12 mouse cellular contexts compared by ENCODE assay signal in genomic region chr4:133396079-133396478, GRCm38 (mm10). TPM values are rescaled to one million over a fixed set of nuclear protein-coding genes. Genes with fewer than 3 reads are reported as not detected.
DNase-seq lines count a peak whose midpoint lies in the region; ATAC-seq lines count a peak whose summit lies in the region.
"Had no signal": no experiment of that assay in that cellular context is flagged by ENCODE, and none has a peak within 500 bp of the region (broad histone marks: within the 10 kb centered on the region; RNA-seq: fewer than 3 reads in every experiment).

No protein-coding gene starts in this region.

- H3K9ac ChIP-seq in forebrain, embryonic 11.5 days (ENCODE audit: low read length): no peak overlapping the region
- peak overlapping the region; percentile 59; the same call in 1 of the 2 replicates for H3K9ac ChIP-seq in liver, embryonic 12.5 days
- no peak overlapping the region for H3K9ac ChIP-seq in forebrain, embryonic 15.5 days (replicated peaks)
- no peak overlapping the region for H3K9ac ChIP-seq in midbrain, embryonic 13.5 days (replicated peaks)
- no peak overlapping the region for H3K9ac ChIP-seq in intestine, embryonic 16.5 days (ENCODE audit: low read depth, low read length)
- H3K9ac ChIP-seq: limb, embryonic 13.5 days had no signal

- 77% methylated on average over 2 of the region's 2 CpGs for WGBS in forebrain, embryonic 10.5 days
- WGBS in forebrain, embryonic 11.5 days: 83% methylated on average over 2 of the region's 2 CpGs
- WGBS in liver, embryonic 12.5 days (ENCODE audit: insufficient replicate concordance): 86% methylated on average over 2 of the region's 2 CpGs
- WGBS in forebrain, embryonic 15.5 days: 78% methylated on average over 2 of the region's 2 CpGs
- 85% methylated on average over 2 of the region's 2 CpGs for WGBS in midbrain, embryonic 13.5 days
- 76% methylated on average over 2 of the region's 2 CpGs for WGBS in intestine, embryonic 16.5 days

- no peak overlapping the region for H3K4me3 ChIP-seq in forebrain, embryonic 10.5 days
- no peak overlapping the region for H3K4me3 ChIP-seq in forebrain, embryonic 11.5 days (ENCODE audit: low read depth, low read length)
- no peak overlapping the region for H3K4me3 ChIP-seq in liver, embryonic 12.5 days
- H3K4me3 ChIP-seq in forebrain, embryonic 15.5 days: no peak overlapping the region
- H3K4me3 ChIP-seq in midbrain, embryonic 13.5 days (replicated peaks): no peak overlapping the region
- H3K4me3 ChIP-seq in intestine, embryonic 16.5 days (ENCODE audit: low read length): no peak overlapping the region
- H3K4me3 ChIP-seq: limb, embryonic 13.5 days had no signal

- ATAC-seq in forebrain, embryonic 11.5 days (replicated peaks; ENCODE audit: low FRiP score): no peak
- ATAC-seq in liver, embryonic 12.5 days: no peak
- ATAC-seq in forebrain, embryonic 15.5 days (replicated peaks): no peak
- ATAC-seq in midbrain, embryonic 13.5 days: peak; percentile 43; the same call in 1 of the 2 replicates
- no peak for ATAC-seq in intestine, embryonic 16.5 days
- ATAC-seq: activated CD4-positive, CD25-positive, alpha-beta regulatory T cell, adult 4 months had no signal

- H3K9me3 ChIP-seq in forebrain, embryonic 10.5 days: no peaks in the 10 kb centered on the region
- H3K9me3 ChIP-seq in forebrain, embryonic 11.5 days (ENCODE audit: control insufficient read depth, low read length): no peaks in the 10 kb centered on the region
- H3K9me3 ChIP-seq in liver, embryonic 12.5 days (replicated peaks): no peaks in the 10 kb centered on the region
- no peaks in the 10 kb centered on the region for H3K9me3 ChIP-seq in forebrain, embryonic 15.5 days
- no peaks in the 10 kb centered on the region for H3K9me3 ChIP-seq in midbrain, embryonic 13.5 days
- no peaks in the 10 kb centered on the region for H3K9me3 ChIP-seq in intestine, embryonic 16.5 days (ENCODE audit: control insufficient read depth, low read length)
- H3K9me3 ChIP-seq: limb, embryonic 13.5 days had no signal

- H3K4me2 ChIP-seq in forebrain, embryonic 11.5 days (ENCODE audit: low read depth, low read length, severe bottlenecking): no peak overlapping the region
- peak overlapping the region; percentile 61; the same call in 1 of the 2 replicates for H3K4me2 ChIP-seq in liver, embryonic 12.5 days
- no peak overlapping the region for H3K4me2 ChIP-seq in forebrain, embryonic 15.5 days (replicated peaks)
- H3K4me2 ChIP-seq in midbrain, embryonic 13.5 days (replicated peaks): no peak overlapping the region
- H3K4me2 ChIP-seq in intestine, embryonic 16.5 days (ENCODE audit: low read depth, low read length): no peak overlapping the region
- H3K4me2 ChIP-seq: limb, embryonic 13.5 days had no signal

- no peaks in the 10 kb centered on the region for H3K27me3 ChIP-seq in forebrain, embryonic 10.5 days (ENCODE audit: poor library complexity, severe bottlenecking)
- H3K27me3 ChIP-seq in forebrain, embryonic 11.5 days (ENCODE audit: control insufficient read depth, insufficient read depth, low read length): no peaks in the 10 kb centered on the region
- no peaks in the 10 kb centered on the region for H3K27me3 ChIP-seq in liver, embryonic 12.5 days (replicated peaks)
- H3K27me3 ChIP-seq in forebrain, embryonic 15.5 days: no peaks in the 10 kb centered on the region
- no peaks in the 10 kb centered on the region for H3K27me3 ChIP-seq in midbrain, embryonic 13.5 days
- H3K27me3 ChIP-seq in intestine, embryonic 16.5 days (replicated peaks; ENCODE audit: control insufficient read depth, insufficient read depth, low read length): no peaks in the 10 kb centered on the region
- H3K27me3 ChIP-seq: limb, embryonic 13.5 days had no signal

- peaks cover 67% of the 10 kb centered on the region for H3K4me1 ChIP-seq in forebrain, embryonic 10.5 days
- H3K4me1 ChIP-seq in forebrain, embryonic 11.5 days (replicated peaks; ENCODE audit: control insufficient read depth, insufficient read depth, low read length): peaks cover 6% of the 10 kb centered on the region; the same call in 1 of the 2 replicates
- H3K4me1 ChIP-seq in liver, embryonic 12.5 days: peaks cover 92% of the 10 kb centered on the region
- peaks cover 23% of the 10 kb centered on the region for H3K4me1 ChIP-seq in forebrain, embryonic 15.5 days
- H3K4me1 ChIP-seq in midbrain, embryonic 13.5 days (replicated peaks): peaks cover 41% of the 10 kb centered on the region
- peaks cover 42% of the 10 kb centered on the region for H3K4me1 ChIP-seq in intestine, embryonic 16.5 days (ENCODE audit: control insufficient read depth, insufficient read depth, low read length)

- DNase-seq in forebrain, embryonic 10.5 days (ENCODE audit: extremely low spot score, low spot score): no peak
- DNase-seq in forebrain, embryonic 11.5 days (ENCODE audit: low spot score): no peak
- DNase-seq in liver: no peak
- no peak for DNase-seq in testis, postnatal 14 days (ENCODE audit: low spot score)
- DNase-seq: heart, adult 11 months; kidney, postnatal 4 days had no signal

- H3K36me3 ChIP-seq in forebrain, embryonic 10.5 days (replicated peaks): 0 out of 2 replicates have a peak, but pooled peaks cover 2% of the 10 kb centered on the region
- H3K36me3 ChIP-seq in forebrain, embryonic 11.5 days (ENCODE audit: control insufficient read depth, insufficient read depth, low read length): no peaks in the 10 kb centered on the region
- 0 out of 2 replicates have a peak, but pooled peaks cover 9% of the 10 kb centered on the region for H3K36me3 ChIP-seq in liver, embryonic 12.5 days
- H3K36me3 ChIP-seq in forebrain, embryonic 15.5 days: no peaks in the 10 kb centered on the region
- no peaks in the 10 kb centered on the region for H3K36me3 ChIP-seq in midbrain, embryonic 13.5 days
- no peaks in the 10 kb centered on the region for H3K36me3 ChIP-seq in intestine, embryonic 16.5 days (ENCODE audit: control insufficient read depth, insufficient read depth, low read length)
- H3K36me3 ChIP-seq: limb, embryonic 13.5 days had no signal

- peak overlapping the region; percentile 72 for H3K27ac ChIP-seq in forebrain, embryonic 10.5 days
- H3K27ac ChIP-seq in forebrain, embryonic 11.5 days (ENCODE audit: low read depth, low read length): no peak overlapping the region
- peak overlapping the region; percentile 89 for H3K27ac ChIP-seq in liver, embryonic 12.5 days
- H3K27ac ChIP-seq in forebrain, embryonic 15.5 days (replicated peaks): 0 out of 2 replicates have a peak overlapping the region, but pooled peaks have one; percentile 27
- peak overlapping the region; percentile 55 for H3K27ac ChIP-seq in midbrain, embryonic 13.5 days
- H3K27ac ChIP-seq in intestine, embryonic 16.5 days (ENCODE audit: low read length): no peak overlapping the region
- H3K27ac ChIP-seq: limb, embryonic 13.5 days had no signal

RNA-seq across cellular contexts. Expression of gene Slc9a1, which starts 26.6 kb away (rescaled TPM):
- polyA plus RNA-seq in forebrain, embryonic 10.5 days (2016; fragmentation: Nextera tagmentation; extraction: Ambion mirVana): 7.9 and 8.1 TPM in 2 replicates
- polyA plus RNA-seq in forebrain, embryonic 11.5 days (2014; fragmentation: Nextera tagmentation; extraction: Ambion mirVana): 7.4 and 9.4 TPM in 2 replicates
- 4.2 and 4.9 TPM in 2 replicates for polyA plus RNA-seq in liver, embryonic 12.5 days (2016; fragmentation: Nextera tagmentation; extraction: Ambion mirVana)
- polyA plus RNA-seq in forebrain, embryonic 15.5 days (2015; fragmentation: Nextera tagmentation; extraction: Ambion mirVana): 6.5 and 6.7 TPM in 2 replicates
- 6.8 and 7.9 TPM in 2 replicates for polyA plus RNA-seq in midbrain, embryonic 13.5 days (2015; fragmentation: Nextera tagmentation; extraction: Ambion mirVana)
- polyA plus RNA-seq in intestine, embryonic 16.5 days (2015; fragmentation: Nextera tagmentation; extraction: Ambion mirVana): 9.1 and 9.2 TPM in 2 replicates

RNA-seq across cellular contexts. Expression of gene Wdtc1, which starts 42.8 kb away (rescaled TPM):
- polyA plus RNA-seq in forebrain, embryonic 10.5 days (2016; fragmentation: Nextera tagmentation; extraction: Ambion mirVana): 16.8 and 17.0 TPM in 2 replicates
- polyA plus RNA-seq in forebrain, embryonic 11.5 days (2014; fragmentation: Nextera tagmentation; extraction: Ambion mirVana): 21.0 and 24.7 TPM in 2 replicates
- 10.0 and 11.2 TPM in 2 replicates for polyA plus RNA-seq in liver, embryonic 12.5 days (2016; fragmentation: Nextera tagmentation; extraction: Ambion mirVana)
- polyA plus RNA-seq in forebrain, embryonic 15.5 days (2015; fragmentation: Nextera tagmentation; extraction: Ambion mirVana): 16.2 and 18.1 TPM in 2 replicates
- 18.2 and 21.8 TPM in 2 replicates for polyA plus RNA-seq in midbrain, embryonic 13.5 days (2015; fragmentation: Nextera tagmentation; extraction: Ambion mirVana)
- polyA plus RNA-seq in intestine, embryonic 16.5 days (2015; fragmentation: Nextera tagmentation; extraction: Ambion mirVana): 11.4 and 12.8 TPM in 2 replicates

Comparison
In these comparisons a context has a peak if more than half of its experiments do, and no peak if none do; other contexts are left out.
1. H3K27ac ChIP-seq: peak in forebrain, embryonic 10.5 days (single experiment), liver, embryonic 12.5 days (single experiment), forebrain, embryonic 15.5 days (single experiment) and midbrain, embryonic 13.5 days (single experiment); none in forebrain, embryonic 11.5 days (single experiment) and intestine, embryonic 16.5 days (single experiment).